Mouse (Mus musculus) hindbrain, embryonic 15.5 days (tissue): ENCODE data around the gene Lef1. TPM values are rescaled to one million over a fixed set of nuclear protein-coding genes. Genes with fewer than 3 reads are reported as not detected.
A peak's percentile ranks its signal among the peaks of the same experiment; 100 is the strongest.

ENCODE experiments used
- ATAC-seq: fragments of 200-750 bp; cut with Nextera tagmentation; 2 replicates; pipeline ENCODE4 v1.8.0; 2017; ENCODE audit warnings: low read depth, moderate number of reproducible peaks, moderate TSS enrichment; ENCODE audit not compliant: low FRiP score
- H3K27ac ChIP-seq: fragments of 300-500 bp; sonication (generic); replicated peaks from 2 replicates; pipeline ENCODE4 v1.5.1; 2015; ENCODE audit warnings: mild to moderate bottlenecking, inconsistent platforms
- H3K27me3 ChIP-seq: fragments of 300-500 bp; sonication (generic); 2 replicates; pipeline ENCODE4 v1.6.1; 2015; ENCODE audit warnings: control low read depth, inconsistent platforms
- H3K36me3 ChIP-seq: fragments of 300-500 bp; sonication (generic); 2 replicates; pipeline ENCODE4 v1.6.1; 2015; ENCODE audit warnings: control low read depth, inconsistent platforms
- H3K4me1 ChIP-seq: fragments of 300-500 bp; sonication (generic); replicated peaks from 2 replicates; pipeline ENCODE4 v1.6.1; 2015; ENCODE audit warnings: control low read depth, inconsistent platforms
- H3K4me2 ChIP-seq: fragments of 300-500 bp; sonication (generic); 2 replicates; pipeline ENCODE4 v1.6.1; 2015; ENCODE audit warnings: moderate library complexity, mild to moderate bottlenecking, inconsistent platforms
- H3K4me3 ChIP-seq: fragments of 300-500 bp; sonication (generic); 2 replicates; pipeline ENCODE4 v1.5.1; 2015; ENCODE audit warnings: mild to moderate bottlenecking, inconsistent platforms
- H3K9ac ChIP-seq: fragments of 300-500 bp; sonication (generic); 2 replicates; pipeline ENCODE4 v1.6.1; 2015; ENCODE audit warnings: inconsistent platforms
- H3K9me3 ChIP-seq: fragments of 300-500 bp; sonication (generic); 2 replicates; pipeline ENCODE4 v1.6.1; 2016; ENCODE audit warnings: control low read depth, inconsistent platforms
- WGBS: fragments of 180-500 bp; shearing (Covaris S2); methylation state at CpG from one replicate; pipeline ENCODE4 v1.1.7; 2015; 5-methylcytosine and 5-hydroxymethylcytosine counted together
- polyA plus RNA-seq: library from polyadenylated mRNA; unstranded; fragments of >200 nt; fragmentation: Nextera tagmentation; extraction: Ambion mirVana; gene quantifications from 2 replicates; pipeline ENCODE4 v1.2.1, GENCODE M21; 2015

Lef1 gene
- polyA plus RNA-seq, 1 experiment from 2014 or later, result 10.2 TPM

GRCm38 (mm10) chr3:131246579-131247046 lies 136.3 kb downstream of the Lef1 start:
- no peak overlapping the region for H3K4me2 ChIP-seq
- no peaks in the 10 kb centered on the region for H3K9me3 ChIP-seq
- H3K27ac ChIP-seq, result no peak overlapping the region
- H3K4me1 ChIP-seq, result no peaks in the 10 kb centered on the region
- H3K9ac ChIP-seq, result no peak overlapping the region
- H3K4me3 ChIP-seq, result no peak overlapping the region
- 92% methylated on average over 8 of the region's 8 CpGs for WGBS
- no peaks in the 10 kb centered on the region for H3K36me3 ChIP-seq
- ATAC-seq, result no peak
- no peaks in the 10 kb centered on the region for H3K27me3 ChIP-seq

DNA sequence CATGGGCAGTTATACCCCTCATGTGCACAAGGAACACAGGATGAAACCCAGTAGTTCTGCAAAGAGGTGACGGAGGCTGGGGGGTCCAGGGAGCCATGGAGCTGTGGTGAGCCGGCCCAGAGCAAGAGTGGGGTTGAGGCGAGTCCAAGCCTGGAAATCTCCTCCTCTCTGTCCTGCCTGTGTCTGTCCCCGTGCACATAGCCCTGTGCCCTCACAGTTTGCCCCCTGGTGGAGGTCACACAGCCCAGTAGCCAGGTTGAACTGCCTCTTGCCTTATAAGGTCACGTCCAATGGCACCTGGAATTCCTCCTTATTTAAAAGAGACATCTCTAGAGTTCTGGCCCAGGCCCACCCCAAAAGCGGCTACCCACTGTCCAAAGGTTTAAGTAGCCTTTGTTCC lies 137.2 kb downstream of the Lef1 start:
- WGBS, result 88% methylated on average over 6 of the region's 6 CpGs
- Histone ChIP-seq H3K4me1 (no peaks in the 10 kb centered on the region), H3K4me2 (no peak overlapping the region), H3K27ac (no peak overlapping the region), H3K9me3 (no peaks in the 10 kb centered on the region), H3K4me3 (no peak overlapping the region), H3K9ac (no peak overlapping the region), H3K36me3 (no peaks in the 10 kb centered on the region), H3K27me3 (no peaks in the 10 kb centered on the region)
- ATAC-seq, result no peak

GRCm38 (mm10) chr3:131247851-131248250 lies 137.6 kb downstream of the Lef1 start:
- no peak overlapping the region for H3K4me2 ChIP-seq
- WGBS, result 90% methylated on average over 5 of the region's 5 CpGs
- H3K4me1 ChIP-seq, result no peaks in the 10 kb centered on the region
- no peak overlapping the region for H3K27ac ChIP-seq
- H3K36me3 ChIP-seq, result no peaks in the 10 kb centered on the region
- H3K4me3 ChIP-seq, result no peak overlapping the region
- no peaks in the 10 kb centered on the region for H3K9me3 ChIP-seq
- no peak overlapping the region for H3K9ac ChIP-seq
- H3K27me3 ChIP-seq, result no peaks in the 10 kb centered on the region
- ATAC-seq, result no peak

- no peak for ATAC-seq
- Histone ChIP-seq H3K9me3 (no peaks in the 10 kb centered on the region), H3K36me3 (no peaks in the 10 kb centered on the region), H3K4me2 (no peak overlapping the region), H3K4me1 (no peaks in the 10 kb centered on the region), H3K9ac (no peak overlapping the region), H3K27ac (no peak overlapping the region), H3K27me3 (no peaks in the 10 kb centered on the region), H3K4me3 (no peak overlapping the region)
- WGBS, result 86% methylated on average over 10 of the region's 10 CpGs
These were observed 138.2 kb downstream of the Lef1 start for GRCm38 (mm10) chr3:131248444-131248843.

GRCm38 (mm10) chr3:131250283-131250682 lies 140.0 kb downstream of the Lef1 start:
- Histone ChIP-seq H3K36me3 (no peaks in the 10 kb centered on the region), H3K27ac (no peak overlapping the region), H3K4me3 (no peak overlapping the region), H3K4me1 (no peaks in the 10 kb centered on the region), H3K4me2 (no peak overlapping the region), H3K27me3 (no peaks in the 10 kb centered on the region), H3K9me3 (no peaks in the 10 kb centered on the region), H3K9ac (no peak overlapping the region)
- whole genome bisulfite sequencing, result 91% methylated on average over 2 of the region's 2 CpGs
- ATAC-seq, result no peak

- WGBS, result 90% methylated on average over 13 of the region's 13 CpGs
- H3K4me3 ChIP-seq, result no peak overlapping the region
- H3K9me3 ChIP-seq, result no peaks in the 10 kb centered on the region
- no peak overlapping the region for H3K9ac ChIP-seq
- no peaks in the 10 kb centered on the region for H3K27me3 ChIP-seq
- H3K4me2 ChIP-seq, result no peak overlapping the region
- no peaks in the 10 kb centered on the region for H3K4me1 ChIP-seq
- H3K27ac ChIP-seq, result no peak overlapping the region
- no peak for ATAC-seq
- no peaks in the 10 kb centered on the region for H3K36me3 ChIP-seq
These were observed 140.7 kb downstream of the Lef1 start for GRCm38 (mm10) chr3:131250978-131251377.

- Histone ChIP-seq H3K27ac (no peak overlapping the region), H3K4me1 (no peaks in the 10 kb centered on the region), H3K4me3 (no peak overlapping the region), H3K27me3 (no peaks in the 10 kb centered on the region), H3K36me3 (no peaks in the 10 kb centered on the region), H3K9ac (no peak overlapping the region), H3K4me2 (no peak overlapping the region), H3K9me3 (no peaks in the 10 kb centered on the region)
- WGBS, result 93% methylated on average over 7 of the region's 7 CpGs
- 0 out of 2 replicates have a peak, but pooled peaks have one; percentile 19 for ATAC-seq
These were observed 141.3 kb downstream of the Lef1 start for GRCm38 (mm10) chr3:131251601-131252000.

GRCm38 (mm10) chr3:131254991-131255390 lies 144.7 kb downstream of the Lef1 start:
- WGBS, result 97% methylated on average over 4 of the region's 4 CpGs

DNA sequence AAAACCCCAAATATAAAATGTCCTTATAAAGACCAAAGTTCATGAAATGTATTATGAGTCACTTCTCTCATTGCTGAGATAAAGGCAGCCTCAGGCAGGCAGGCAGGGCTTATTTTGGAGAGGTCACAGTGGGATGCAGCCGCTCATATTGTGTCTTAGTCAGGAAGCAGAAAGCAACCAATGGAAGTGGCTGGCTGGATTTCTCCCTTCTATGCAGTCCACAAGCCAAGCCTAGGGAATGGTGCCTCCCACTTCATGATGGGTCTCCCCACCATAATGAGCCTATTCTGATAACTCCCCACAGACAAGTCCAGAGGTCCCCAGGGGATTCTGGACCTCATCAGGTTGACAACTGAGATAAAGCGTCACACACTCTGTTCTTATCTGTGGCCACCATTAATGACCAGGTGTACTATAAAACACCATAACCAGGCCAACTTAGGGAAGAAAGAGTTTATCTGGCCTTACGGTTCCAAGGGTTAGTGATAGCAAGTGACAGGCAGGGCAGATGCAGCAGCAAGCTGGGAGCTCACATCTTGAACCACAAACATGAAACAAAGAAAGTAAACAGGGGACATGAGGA lies 145.2 kb downstream of the Lef1 start:
- H3K27ac ChIP-seq, result no peak overlapping the region
- ATAC-seq, result no peak
- no peak overlapping the region for H3K9ac ChIP-seq
- no peaks in the 10 kb centered on the region for H3K27me3 ChIP-seq
- 96% methylated on average over 3 of the region's 3 CpGs for WGBS
- H3K4me1 ChIP-seq, result no peaks in the 10 kb centered on the region
- H3K9me3 ChIP-seq, result no peaks in the 10 kb centered on the region
- H3K4me3 ChIP-seq, result no peak overlapping the region
- H3K36me3 ChIP-seq, result no peaks in the 10 kb centered on the region
- no peak overlapping the region for H3K4me2 ChIP-seq

More at GRCm38 (mm10) chr3:131254991-131255390, 144.7 kb downstream of the Lef1 start:
- ATAC-seq, result no peak
- H3K36me3 ChIP-seq, result no peaks in the 10 kb centered on the region
- no peaks in the 10 kb centered on the region for H3K4me1 ChIP-seq
- no peak overlapping the region for H3K4me2 ChIP-seq
- H3K27ac ChIP-seq, result no peak overlapping the region
- no peak overlapping the region for H3K4me3 ChIP-seq
- H3K27me3 ChIP-seq, result no peaks in the 10 kb centered on the region
- no peak overlapping the region for H3K9ac ChIP-seq
- no peaks in the 10 kb centered on the region for H3K9me3 ChIP-seq

DNA sequence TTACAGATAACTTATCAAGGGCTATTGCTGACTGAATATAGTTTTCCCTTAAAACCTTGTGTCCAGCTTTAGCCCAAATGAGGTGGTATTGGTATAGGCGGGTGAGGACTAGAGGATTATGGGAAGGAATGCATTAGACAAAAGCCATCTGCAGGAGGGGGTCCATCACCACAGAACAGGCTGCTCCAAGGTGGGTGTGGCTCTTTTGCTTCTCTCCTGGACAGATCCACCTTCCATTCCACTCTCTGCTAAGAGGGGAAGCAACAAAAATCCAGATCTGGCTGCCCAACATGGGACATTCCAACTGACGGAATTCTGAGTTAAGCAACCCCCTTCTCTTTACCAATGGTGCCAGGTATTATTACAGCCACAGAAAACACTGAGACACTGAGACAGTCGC lies 148.7 kb downstream of the Lef1 start:
- Histone ChIP-seq H3K27ac (no peak overlapping the region), H3K36me3 (no peaks in the 10 kb centered on the region), H3K9me3 (no peaks in the 10 kb centered on the region), H3K4me2 (no peak overlapping the region), H3K4me3 (no peak overlapping the region), H3K27me3 (no peaks in the 10 kb centered on the region), H3K4me1 (no peaks in the 10 kb centered on the region), H3K9ac (no peak overlapping the region)
- ATAC-seq, result no peak
- WGBS, result 89% methylated on average over 3 of the region's 3 CpGs

- Histone ChIP-seq H3K4me3 (no peak overlapping the region), H3K9me3 (no peaks in the 10 kb centered on the region), H3K27ac (no peak overlapping the region), H3K27me3 (no peaks in the 10 kb centered on the region), H3K4me1 (no peaks in the 10 kb centered on the region), H3K4me2 (no peak overlapping the region), H3K9ac (no peak overlapping the region), H3K36me3 (no peaks in the 10 kb centered on the region)
- 87% methylated on average over 9 of the region's 9 CpGs for WGBS
- ATAC-seq, result no peak
These were observed 149.2 kb downstream of the Lef1 start for GRCm38 (mm10) chr3:131259392-131259965.

GRCm38 (mm10) chr3:131260418-131260817 lies 150.1 kb downstream of the Lef1 start:
- no peak overlapping the region for H3K27ac ChIP-seq
- 95% methylated on average over 6 of the region's 6 CpGs for WGBS
- no peaks in the 10 kb centered on the region for H3K36me3 ChIP-seq
- H3K4me2 ChIP-seq, result no peak overlapping the region
- ATAC-seq, result no peak
- H3K27me3 ChIP-seq, result no peaks in the 10 kb centered on the region
- no peaks in the 10 kb centered on the region for H3K9me3 ChIP-seq
- no peak overlapping the region for H3K4me3 ChIP-seq
- no peaks in the 10 kb centered on the region for H3K4me1 ChIP-seq
- H3K9ac ChIP-seq, result no peak overlapping the region
